Mouse (Mus musculus): ENCODE measurements around the gene Dap.

Dap gene

GRCm38 (mm10) chr15:31237898-31238297 is 13.8 kb downstream of the Dap start:
- DNase-seq (ENCODE audit: low read depth) = no peak

DNA sequence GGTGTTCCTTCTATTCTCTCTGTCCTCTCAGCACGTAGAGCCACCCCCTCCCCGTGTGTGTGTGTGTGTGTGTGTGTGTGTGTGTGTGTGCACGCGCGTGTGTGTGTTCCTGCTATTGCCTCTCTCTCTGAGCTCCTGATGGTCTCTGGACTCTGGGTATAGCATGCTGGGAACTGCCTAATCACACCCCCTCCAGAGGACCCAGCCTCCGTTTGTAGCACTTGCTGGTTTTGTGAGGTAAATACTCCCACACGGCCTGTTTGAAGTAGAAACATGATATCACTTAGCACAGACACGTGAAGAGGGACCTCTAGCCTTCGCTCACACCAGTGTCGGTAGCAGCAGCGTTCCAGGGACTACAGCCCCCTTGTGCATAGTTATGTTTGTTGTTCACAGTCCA is 14.5 kb downstream of the Dap start:
- no peak for DNase-seq (ENCODE audit: low read depth)

- DNase-seq (ENCODE audit: low read depth) = peak; percentile 28
These were observed 15.6 kb downstream of the Dap start for GRCm38 (mm10) chr15:31239713-31240112.

DNA sequence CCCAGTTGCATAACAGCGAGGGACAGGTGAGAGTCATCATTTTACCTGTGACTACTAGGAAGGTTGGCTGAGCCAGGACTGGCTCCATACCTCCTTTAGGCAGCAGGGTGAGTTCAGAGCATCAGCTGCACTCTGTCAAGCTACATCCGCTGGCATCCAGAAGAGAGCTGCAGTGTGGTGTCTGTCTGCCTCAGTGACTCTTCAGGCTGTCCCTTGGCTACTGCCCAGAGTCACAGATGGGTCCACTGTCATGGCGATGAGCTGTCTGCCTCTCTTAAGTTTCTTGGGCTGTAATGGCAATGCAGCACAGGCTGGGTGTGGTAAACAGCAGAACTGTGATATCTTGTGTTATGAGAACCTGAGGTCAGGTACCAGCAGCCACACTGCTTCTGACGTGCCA is 16.1 kb downstream of the Dap start:
- DNase-seq (ENCODE audit: low read depth) = no peak

DNA sequence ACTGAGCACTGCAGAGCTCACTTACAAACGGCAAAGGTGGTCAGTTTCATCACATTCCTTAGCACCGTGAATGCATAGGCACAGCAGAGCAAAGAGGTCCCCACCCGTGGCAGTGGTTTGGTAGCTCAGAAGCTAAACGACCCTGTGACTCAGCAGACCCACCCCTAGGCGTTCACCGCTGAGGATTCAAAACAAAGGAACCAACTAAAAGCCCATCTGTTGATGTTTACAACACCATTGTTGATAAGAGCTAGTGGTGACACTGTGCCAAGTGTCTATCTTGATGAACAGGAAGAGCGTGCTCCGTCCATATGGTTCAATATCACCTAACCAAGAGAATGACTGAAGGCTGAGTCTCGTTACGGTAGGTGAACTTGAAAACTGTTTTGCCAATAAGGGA is 19.1 kb downstream of the Dap start:
- DNase-seq (ENCODE audit: low read depth) = no peak

- DNase-seq (ENCODE audit: low read depth) = no peak
These were observed 20.8 kb downstream of the Dap start for GRCm38 (mm10) chr15:31244696-31245445.

- no peak for DNase-seq (ENCODE audit: low read depth)
These were observed 21.8 kb downstream of the Dap start for GRCm38 (mm10) chr15:31245934-31246333.

DNA sequence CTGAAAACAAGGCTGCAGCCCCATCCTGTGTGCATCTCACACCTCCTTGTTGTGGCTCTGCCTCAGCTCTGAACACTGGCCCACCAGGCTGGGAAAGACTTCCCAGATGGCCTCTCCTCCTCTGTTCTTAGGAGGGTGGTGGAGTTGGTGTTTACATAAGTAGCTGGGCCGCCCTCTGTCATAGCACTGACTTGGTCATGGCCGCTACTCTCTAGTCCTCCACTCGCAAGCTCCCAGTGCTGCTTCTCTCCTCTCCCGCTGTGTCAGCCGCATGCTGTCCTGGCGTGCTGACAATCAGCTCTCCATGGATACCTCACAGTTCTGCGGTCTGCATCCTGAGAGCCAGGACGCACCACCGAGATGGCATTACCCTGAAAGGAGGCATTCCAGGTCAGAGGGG is 22.9 kb downstream of the Dap start:
- no peak for DNase-seq (ENCODE audit: low read depth)

DNA sequence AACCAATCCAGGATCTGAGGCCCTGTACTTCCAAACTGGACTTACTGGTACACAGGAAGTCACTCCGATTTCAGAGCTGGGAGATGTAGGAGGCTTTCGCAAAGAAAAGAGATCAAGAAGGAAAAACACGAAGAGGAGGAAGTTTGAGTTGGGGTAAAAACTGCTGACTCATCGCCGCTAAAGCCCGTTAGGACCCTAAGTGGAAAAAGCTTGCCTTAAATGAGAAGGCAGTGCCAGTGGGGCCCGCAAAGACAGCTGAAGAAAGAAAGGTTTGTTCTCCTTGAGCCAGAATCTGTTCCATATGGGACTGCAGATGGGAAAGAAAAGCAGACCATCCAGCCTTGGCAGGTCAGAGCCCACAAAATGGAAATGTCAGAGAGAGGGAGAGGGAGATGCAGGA is 24.8 kb downstream of the Dap start:
- no peak for DNase-seq (ENCODE audit: low read depth)

DNA sequence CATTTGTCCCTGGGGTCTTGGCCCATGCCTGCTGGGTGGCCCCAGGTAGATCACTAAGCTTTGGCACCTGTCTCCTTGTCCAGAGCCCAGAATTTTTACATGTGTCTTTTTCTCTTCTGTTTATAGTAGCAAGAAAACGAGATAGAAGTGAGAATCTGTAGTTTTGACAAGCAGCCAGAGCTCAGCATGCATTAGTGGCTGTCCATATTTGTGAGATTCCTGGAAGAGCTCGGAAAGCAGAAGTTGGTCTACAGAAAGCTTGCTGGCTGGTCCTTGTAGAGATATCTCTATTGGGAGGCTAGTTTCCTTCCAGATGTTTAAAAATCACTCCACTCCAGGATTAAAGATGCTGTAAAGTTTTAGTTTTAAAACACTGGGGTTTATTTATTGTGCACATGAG is 25.9 kb downstream of the Dap start:
- no peak for DNase-seq (ENCODE audit: low read depth)

- no peak for DNase-seq (ENCODE audit: low read depth)
These were observed 26.6 kb downstream of the Dap start for GRCm38 (mm10) chr15:31250676-31251075.

DNA sequence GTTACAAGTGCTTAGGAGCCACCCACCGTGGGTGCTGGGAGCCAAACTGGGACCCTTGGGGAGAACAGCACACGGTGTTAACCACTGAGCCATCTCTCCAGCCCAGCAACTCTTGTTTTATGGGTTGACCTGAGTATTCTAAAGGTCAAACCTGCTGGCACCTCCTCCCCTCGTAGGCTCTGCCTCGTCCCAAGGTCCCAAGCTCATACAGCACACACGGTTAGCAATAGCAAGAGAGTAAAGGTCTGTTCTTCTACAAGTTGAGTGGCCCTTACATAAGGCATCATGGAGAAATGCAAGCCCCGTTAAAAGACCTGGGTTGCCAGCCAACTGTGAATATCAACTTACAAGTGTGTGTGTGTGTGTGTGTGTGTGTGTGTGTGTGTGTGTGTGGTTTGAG is 27.1 kb downstream of the Dap start:
- DNase-seq (ENCODE audit: low read depth) = no peak

DNA sequence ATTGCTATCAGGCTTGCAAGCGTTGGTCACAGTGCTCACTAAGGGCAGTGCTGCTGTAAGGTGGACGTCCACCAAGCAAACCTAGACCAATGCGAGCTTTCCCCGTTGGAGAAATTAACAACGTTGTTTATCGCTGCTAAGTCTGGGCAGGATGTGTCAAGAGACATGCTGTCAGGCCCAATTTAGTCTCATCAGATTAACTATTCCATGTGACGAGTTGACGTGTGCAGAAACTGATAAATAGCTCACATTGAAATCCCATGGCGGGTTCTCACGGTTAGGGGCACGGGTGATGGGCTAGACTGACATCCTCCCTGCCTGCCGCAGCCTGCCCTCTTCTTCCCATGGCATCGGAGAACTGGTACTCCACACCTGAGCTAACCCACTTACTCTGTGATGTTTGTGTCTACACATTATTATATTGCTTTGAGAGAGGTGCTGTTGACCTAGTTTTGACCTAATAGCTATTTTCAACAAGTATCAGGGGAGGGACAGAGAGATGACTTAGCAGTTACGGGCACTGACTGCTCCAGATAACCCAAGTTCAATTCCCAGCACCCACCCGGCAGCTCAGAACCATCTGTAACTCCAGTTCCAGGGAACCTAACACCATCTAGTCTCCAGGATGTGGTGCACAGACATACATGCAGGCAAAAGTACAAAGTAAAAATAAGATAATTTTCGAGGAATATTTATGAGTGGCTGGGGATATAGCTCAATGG is 28.6 kb downstream of the Dap start:
- no peak for DNase-seq (ENCODE audit: low read depth)

DNA sequence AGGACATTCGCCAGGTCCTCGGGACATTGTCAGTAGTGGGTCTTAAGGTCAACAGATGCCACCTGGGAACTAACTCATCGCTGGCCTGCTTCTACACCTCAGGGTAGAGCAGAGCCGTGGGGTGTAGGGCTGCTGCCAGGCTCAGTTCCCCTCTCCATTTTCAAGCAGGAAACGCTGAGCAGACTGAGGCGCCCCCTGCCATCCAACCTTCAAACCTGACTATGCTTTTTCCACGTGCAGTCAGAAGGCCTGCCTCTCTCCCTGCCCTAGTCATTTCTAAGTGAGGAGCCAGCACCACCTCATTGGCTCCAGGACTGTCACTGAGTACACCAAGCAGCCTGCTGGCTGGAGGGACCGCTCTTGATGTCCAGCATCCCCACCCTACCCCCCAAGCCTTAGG is 29.3 kb downstream of the Dap start:
- DNase-seq (ENCODE audit: low read depth) = no peak

DNA sequence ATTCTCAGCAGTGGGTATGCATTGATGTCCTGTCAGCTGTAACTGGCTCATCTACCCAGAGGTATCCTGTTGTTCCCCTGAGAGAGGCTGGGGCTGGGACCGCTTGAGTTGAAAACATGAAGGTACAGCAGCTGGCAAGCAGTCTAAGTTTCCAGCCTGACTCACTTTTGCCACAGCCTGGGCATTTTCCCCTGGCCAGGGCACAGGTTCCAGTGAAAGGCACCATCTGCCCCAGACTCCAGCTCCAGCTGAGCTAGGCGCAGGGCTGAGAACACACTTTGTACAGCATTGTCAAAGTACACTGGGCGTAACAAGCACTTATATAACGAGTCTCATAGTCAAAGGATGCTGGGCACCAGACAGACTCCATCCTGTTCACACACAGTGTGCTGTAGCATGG is 29.8 kb downstream of the Dap start:
- no peak for DNase-seq (ENCODE audit: low read depth)

GRCm38 (mm10) chr15:31254939-31255535 is 30.9 kb downstream of the Dap start:
- no peak for DNase-seq (ENCODE audit: low read depth)

DNA sequence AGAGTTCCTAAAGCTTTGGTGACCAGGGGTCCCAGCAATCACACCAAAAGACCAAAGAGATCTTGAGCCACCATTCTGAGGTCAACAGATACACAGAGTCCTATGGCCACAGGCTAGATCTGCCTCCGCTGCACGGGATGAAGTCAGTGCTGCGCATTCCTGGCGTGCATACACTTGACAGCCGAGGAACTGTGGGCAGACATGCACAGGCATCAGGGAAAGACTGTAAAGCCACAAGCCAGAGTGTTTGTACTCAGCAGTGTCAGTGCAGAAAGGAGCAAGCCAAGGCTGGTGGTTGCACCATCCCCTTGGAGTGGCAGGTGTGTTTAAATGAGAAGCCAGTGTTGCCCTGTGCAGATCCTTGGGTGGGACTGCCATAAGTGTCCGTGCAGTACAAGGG is 31.6 kb downstream of the Dap start:
- no peak for DNase-seq (ENCODE audit: low read depth)

GRCm38 (mm10) chr15:31257329-31257728 is 33.2 kb downstream of the Dap start:
- DNase-seq (ENCODE audit: low read depth) = no peak

GRCm38 (mm10) chr15:31258029-31258692 is 34.0 kb downstream of the Dap start:
- no peak for DNase-seq (ENCODE audit: low read depth)

GRCm38 (mm10) chr15:31258693-31259439 is 34.8 kb downstream of the Dap start:
- DNase-seq (ENCODE audit: low read depth) = no peak

GRCm38 (mm10) chr15:31261094-31261493 is 37.0 kb downstream of the Dap start:
- DNase-seq (ENCODE audit: low read depth) = no peak

DNA sequence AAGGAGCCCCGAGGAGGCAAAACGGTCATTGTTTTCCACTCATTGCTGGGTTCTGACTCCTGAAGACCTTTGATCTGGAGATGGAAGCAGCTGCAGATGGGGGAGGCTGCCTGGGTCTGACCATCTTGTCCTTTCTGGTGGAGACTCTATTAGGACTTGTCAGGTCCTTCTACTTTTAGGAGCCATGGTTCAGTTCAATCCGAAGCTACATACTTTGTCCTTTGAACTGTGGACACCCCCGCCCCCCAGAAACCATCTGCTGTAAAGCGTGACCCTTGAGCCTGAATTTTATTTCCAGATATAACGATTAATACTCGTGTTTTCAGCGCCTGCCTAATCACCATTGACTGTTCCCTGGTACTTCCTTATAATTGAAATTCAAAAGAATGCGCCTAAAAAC is 38.2 kb downstream of the Dap start:
- DNase-seq (ENCODE audit: low read depth) = no peak
